Mouse (Mus musculus) G1E-ER4 (cell line): Measurements from ENCODE around the gene Atpif1. TPM values are rescaled to one million over a fixed set of nuclear protein-coding genes. Genes with fewer than 3 reads are reported as not detected.

ENCODE experiments used
- GATA1 ChIP-seq: IDR thresholded peaks from one replicate; pipeline ENCODE4 v1.8.0; 2012; ENCODE audit warnings: low read length, inconsistent platforms
- polyA plus RNA-seq: library from polyadenylated mRNA; stranded (reverse); fragments of >175 nt; gene quantifications from 2 replicates; pipeline ENCODE4 v1.2.3, GENCODE M21; 2012

Gene Atpif1
- polyA plus RNA-seq, 1 experiment = 178 TPM

DNA sequence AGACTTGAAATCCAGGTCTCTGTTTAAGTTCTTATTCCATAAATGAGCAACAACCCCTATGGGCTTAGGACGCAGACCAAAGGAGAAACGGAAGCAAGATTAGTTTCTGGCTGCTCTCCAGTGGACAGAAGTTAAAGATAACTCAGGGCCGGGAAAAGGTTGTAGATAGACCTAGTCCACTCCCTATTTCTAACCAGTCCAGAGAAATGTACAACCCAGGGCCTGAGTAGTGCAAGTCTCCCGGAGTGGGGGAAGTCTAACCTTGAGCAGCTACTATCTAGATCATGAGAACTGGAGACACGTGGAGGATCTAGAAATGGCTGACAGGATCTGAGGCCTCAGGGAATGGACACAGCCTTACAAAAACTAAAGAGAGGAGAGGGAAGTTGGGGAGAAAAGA, 963 bp downstream of the Atpif1 start:
- TF ChIP-seq GATA1 = no peak

GRCm38 (mm10) chr4:132530033-132530804, 3.2 kb downstream of the Atpif1 start:
- TF ChIP-seq GATA1 = peak; percentile 66

DNA sequence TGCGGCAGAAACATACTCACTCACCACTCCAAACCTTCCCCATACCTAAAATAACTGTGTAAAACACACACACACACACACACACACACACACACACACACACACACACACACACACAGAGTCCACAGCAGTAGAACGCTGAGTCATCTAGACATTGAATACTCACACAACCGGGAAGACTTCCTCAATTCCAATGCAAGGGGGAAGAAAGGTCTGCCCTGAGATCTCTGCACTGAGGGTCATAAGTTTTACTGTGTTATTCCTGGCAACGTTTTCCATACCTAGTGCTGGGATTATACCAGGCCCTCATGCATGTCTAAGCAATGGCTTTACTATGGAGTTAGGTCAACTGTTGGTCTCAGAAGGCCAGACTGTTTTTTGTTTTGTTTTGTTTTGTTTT, 4.1 kb downstream of the Atpif1 start:
- no peak for TF ChIP-seq GATA1

- TF ChIP-seq GATA1 = no peak
Observed at GRCm38 (mm10) chr4:132527917-132528522, 5.4 kb downstream of the Atpif1 start.

GRCm38 (mm10) chr4:132526678-132527077, 6.8 kb downstream of the Atpif1 start:
- no peak for TF ChIP-seq GATA1

- no peak for TF ChIP-seq GATA1
Observed at GRCm38 (mm10) chr4:132524808-132525207, 8.7 kb downstream of the Atpif1 start.

DNA sequence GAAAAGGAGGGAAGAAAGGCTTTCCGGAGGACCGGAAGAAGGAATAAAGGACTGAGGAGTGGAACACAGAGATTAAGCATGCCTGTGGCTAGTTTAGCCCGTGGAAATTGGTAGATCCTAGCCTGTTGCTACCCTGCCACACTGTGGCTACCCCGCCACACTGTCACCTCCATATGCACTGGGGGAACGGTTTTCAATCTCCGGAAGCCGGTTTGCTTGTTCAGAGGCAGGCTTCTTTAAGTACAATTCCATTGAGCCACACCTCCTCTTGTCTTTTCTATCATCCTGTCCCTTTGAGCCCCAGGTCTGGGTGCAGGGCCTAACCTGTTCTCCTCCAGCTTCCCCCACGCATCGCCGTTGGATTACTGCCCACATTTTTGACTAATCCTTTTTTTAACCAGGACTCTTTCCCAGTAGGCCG, 9.1 kb downstream of the Atpif1 start:
- no peak for TF ChIP-seq GATA1

DNA sequence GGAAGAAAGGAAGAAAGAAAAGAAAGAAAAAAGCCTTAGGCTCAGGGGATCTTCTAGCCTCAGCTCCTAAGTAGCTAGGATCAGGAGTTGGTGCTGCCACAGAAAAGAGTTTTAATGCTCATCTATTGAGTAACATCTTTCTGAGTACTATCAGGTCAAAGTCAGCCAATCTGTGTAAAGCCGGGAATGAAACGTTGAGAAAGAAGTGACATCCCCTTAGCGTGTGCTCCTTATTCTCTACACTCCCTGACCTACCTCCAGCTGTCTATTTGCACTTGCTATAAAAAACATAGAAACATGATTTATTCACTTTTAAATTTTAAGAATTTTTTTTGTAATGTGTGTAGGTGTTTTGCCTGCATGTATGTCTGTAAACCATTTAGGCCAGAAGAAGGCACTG, 14.3 kb downstream of the Atpif1 start:
- no peak for TF ChIP-seq GATA1

- TF ChIP-seq GATA1 = no peak
Observed at GRCm38 (mm10) chr4:132518066-132518465, 15.4 kb downstream of the Atpif1 start.

- no peak for TF ChIP-seq GATA1
Observed at GRCm38 (mm10) chr4:132515369-132516155, 17.9 kb downstream of the Atpif1 start.

GRCm38 (mm10) chr4:132514555-132515135, 18.8 kb downstream of the Atpif1 start:
- TF ChIP-seq GATA1 = no peak

- TF ChIP-seq GATA1 = no peak
Observed at GRCm38 (mm10) chr4:132513395-132514273, 19.8 kb downstream of the Atpif1 start.

DNA sequence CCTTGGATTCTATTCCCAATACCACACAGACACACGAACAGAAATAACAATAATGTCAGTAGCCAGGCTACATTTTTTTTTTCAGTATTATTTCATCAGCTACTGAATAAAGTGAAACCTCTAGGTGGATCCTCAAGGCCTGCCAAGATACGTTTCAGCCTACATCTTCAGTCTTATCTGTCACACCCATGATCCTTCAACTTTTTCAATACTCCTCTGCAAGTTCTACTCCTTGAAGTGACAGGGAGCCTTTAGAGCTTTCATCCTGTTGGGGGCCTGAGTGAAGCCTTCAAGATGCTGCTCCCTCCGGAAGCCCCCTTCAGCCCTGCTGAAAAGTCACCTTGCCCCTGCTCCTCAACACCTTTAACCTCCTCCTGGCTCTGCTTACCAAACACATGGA, 21.4 kb downstream of the Atpif1 start:
- no peak for TF ChIP-seq GATA1

DNA sequence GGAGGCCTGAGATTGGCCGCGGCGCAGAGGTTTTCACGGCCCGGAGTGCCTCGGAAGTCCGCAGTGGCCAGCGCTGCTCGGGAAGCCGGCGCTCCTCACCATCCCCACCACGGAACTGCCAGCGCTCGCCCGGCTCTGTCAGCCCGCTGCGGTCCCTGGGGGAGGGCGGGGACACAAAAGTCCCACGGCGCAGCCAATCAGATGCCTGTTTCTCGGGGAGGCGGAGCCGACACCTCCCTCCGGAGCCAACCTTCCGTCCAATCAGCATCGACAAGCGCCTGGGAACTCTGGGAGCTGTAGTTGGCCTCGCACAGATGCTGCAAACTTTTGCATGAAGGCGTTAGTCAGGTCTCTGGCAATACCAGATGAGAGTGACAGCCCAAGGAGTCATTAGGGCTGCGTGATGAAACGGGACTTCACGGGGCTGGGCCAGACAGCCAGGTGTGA, 23.1 kb downstream of the Atpif1 start, which contains the start of gene Sesn2:
Gene Sesn2 (minus strand): TSS at position 150 of the 447 bp plus-strand sequence.
- TF ChIP-seq GATA1 = no peak

DNA sequence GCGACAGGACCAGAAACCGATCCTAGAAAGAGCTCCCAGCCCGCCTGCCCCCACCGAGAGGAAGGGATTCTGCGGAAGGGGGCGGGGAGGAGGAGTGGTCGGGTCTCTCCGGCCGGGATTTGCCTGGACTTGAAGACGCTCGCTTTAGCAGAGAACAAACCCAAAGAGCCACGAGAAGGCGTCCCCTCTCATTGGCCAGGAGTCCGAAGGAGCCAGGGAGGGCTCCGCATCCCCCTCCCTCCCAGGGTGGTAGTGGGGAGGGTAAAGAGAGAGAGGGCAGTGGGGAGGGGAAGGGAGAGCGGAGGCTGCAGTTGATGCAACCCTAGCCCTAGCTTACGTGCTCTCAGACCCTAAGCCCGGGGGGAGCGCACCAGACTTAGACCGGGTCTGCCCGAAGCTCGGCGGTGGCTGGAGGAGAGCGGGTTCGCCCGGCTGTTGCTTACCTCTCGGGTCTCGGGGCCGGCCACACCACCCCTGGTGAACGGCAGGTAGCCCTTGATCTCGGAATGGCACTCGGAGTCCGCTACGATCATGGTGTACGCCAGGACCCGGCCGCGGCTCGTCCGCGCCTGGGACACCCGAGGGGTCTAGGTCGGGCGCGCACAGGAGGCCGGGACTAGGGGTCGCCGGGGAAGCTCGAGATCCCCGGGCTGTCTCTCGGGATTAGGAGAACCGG, 23.7 kb downstream of the Atpif1 start:
- TF ChIP-seq GATA1 = no peak
